Mouse (Mus musculus) urinary bladder, adult 2 months (tissue): ENCODE measurements around the gene Pnp2. TPM values are rescaled to one million over a fixed set of nuclear protein-coding genes. Genes with fewer than 3 reads are reported as not detected.

Experiments
- DNase-seq: peaks from one replicate; pipeline ENCODE4 v3.0.0; 2022; ENCODE audit warnings: low spot score
- polyA plus RNA-seq: library from polyadenylated mRNA; depleted of rRNA; stranded (reverse); fragments of >200 nt; gene quantifications from 2 replicates; pipeline ENCODE4 v1.2.3, GENCODE M21; 2012; rRNA removed

The Pnp2 gene
- polyA plus RNA-seq, 1 experiment, result 3.7 TPM

- DNase-seq, result no peak
Observed at GRCm38 (mm10) chr14:51008781-51009180, 53.0 kb downstream of the Pnp2 start.

GRCm38 (mm10) chr14:51009572-51009971 lies 53.8 kb downstream of the Pnp2 start:
- no peak for DNase-seq

Other genes with a start within 250 kb of the Pnp2 start
- gene Olfr748, start 248.6 kb upstream of the Pnp2 start, polyA plus RNA-seq, result not detected in 2 replicates
- not detected in 2 replicates for gene Olfr749, start 210.9 kb upstream of the Pnp2 start, polyA plus RNA-seq
- 46.3 and 58.6 TPM in 2 replicates for gene Ttc5, start 170.5 kb upstream of the Pnp2 start, polyA plus RNA-seq
- gene Ccnb1ip1, start 148.3 kb upstream of the Pnp2 start, polyA plus RNA-seq, result not detected in 2 replicates
- 55.8 and 64.0 TPM in 2 replicates for gene Parp2, start 148.2 kb upstream of the Pnp2 start, polyA plus RNA-seq
- gene Tep1, start 85.4 kb upstream of the Pnp2 start, polyA plus RNA-seq, result 25.3 and 29.5 TPM in 2 replicates
- 1.7 and 2.5 TPM in 2 replicates for gene Klhl33, start 58.5 kb upstream of the Pnp2 start, polyA plus RNA-seq
- gene Osgep, start 31.1 kb upstream of the Pnp2 start, polyA plus RNA-seq, result 75.6 and 84.0 TPM in 2 replicates
- 56.6 and 59.1 TPM in 2 replicates for gene Apex1, start 31.0 kb upstream of the Pnp2 start, polyA plus RNA-seq
- 79.4 and 104 TPM in 2 replicates for gene Pip4p1, start 25.1 kb upstream of the Pnp2 start, polyA plus RNA-seq
- gene Pnp, start 24.9 kb upstream of the Pnp2 start, polyA plus RNA-seq, result 49.9 and 64.9 TPM in 2 replicates
- 45.7 and 54.1 TPM in 2 replicates for gene Gm49342, start 11.5 kb upstream of the Pnp2 start, polyA plus RNA-seq
- gene Rnase10, start 51.8 kb downstream of the Pnp2 start, polyA plus RNA-seq, result 0.28 and 0.41 TPM in 2 replicates
- not detected in 2 replicates for gene Rnase9, start 85.9 kb downstream of the Pnp2 start, polyA plus RNA-seq
- not detected in 2 replicates for gene Rnase11, start 94.2 kb downstream of the Pnp2 start, polyA plus RNA-seq
- 0.32 TPM in 1 of 2 replicates, not detected in the other for gene Rnase12, start 101.7 kb downstream of the Pnp2 start, polyA plus RNA-seq
- 0.06 TPM in 1 of 2 replicates, not detected in the other for gene Olfr750, start 118.4 kb downstream of the Pnp2 start, polyA plus RNA-seq
- gene Rnase4, start 135.1 kb downstream of the Pnp2 start, polyA plus RNA-seq, result 373 and 403 TPM in 2 replicates
- gene Ang, start 135.2 kb downstream of the Pnp2 start, polyA plus RNA-seq, result 60.1 and 64.0 TPM in 2 replicates
- gene Eddm3b, start 158.4 kb downstream of the Pnp2 start, polyA plus RNA-seq, result 0.04 and 0.06 TPM in 2 replicates
- gene Rnase6, start 167.9 kb downstream of the Pnp2 start, polyA plus RNA-seq, result 7.1 and 8.3 TPM in 2 replicates
- 0.30 and 0.40 TPM in 2 replicates for gene Rnase1, start 190.8 kb downstream of the Pnp2 start, polyA plus RNA-seq
- gene Rnase2b, start 206.3 kb downstream of the Pnp2 start, polyA plus RNA-seq, result not detected in 2 replicates
- gene Ang2, start 243.2 kb downstream of the Pnp2 start, polyA plus RNA-seq, result not detected in 2 replicates
- gene Ear14, start 247.4 kb downstream of the Pnp2 start, polyA plus RNA-seq, result not detected in 2 replicates